Mouse (Mus musculus) C2C12 (cell line): ENCODE measurements around the gene Drap1.

Source experiments
- CEBPB ChIP-seq: IDR thresholded peaks from one replicate; pipeline ENCODE4 v1.6.1; 2011; ENCODE audit warnings: low read depth, mild to moderate bottlenecking, control low read depth, moderate library complexity
- CTCF ChIP-seq: IDR thresholded peaks from one replicate; pipeline ENCODE4 v1.5.1; 2011; ENCODE audit not compliant: control insufficient read depth, insufficient read depth, insufficient read length
- MAX ChIP-seq: IDR thresholded peaks from one replicate; pipeline ENCODE4 v1.6.1; 2011; ENCODE audit warnings: mild to moderate bottlenecking, control low read depth

GRCm38 (mm10) chr19:5424092-5424781 is 542 bp downstream of the Drap1 start:
- TF ChIP-seq MAX (no peak), CTCF (no peak), CEBPB (no peak)
